Mouse (Mus musculus) left cerebral cortex, adult 11 months (tissue): ENCODE measurements around the gene Stmn3.

ENCODE experiments used
- DNase-seq: peaks from one replicate; pipeline ENCODE4 v3.0.0; 2022; ENCODE audit warnings: low spot score

The Stmn3 gene

GRCm38 (mm10) chr2:181286629-181287337 is 27.5 kb downstream of the Stmn3 start:
- no peak for DNase-seq

GRCm38 (mm10) chr2:181279968-181280367 is 34.3 kb downstream of the Stmn3 start:
- DNase-seq, result no peak

GRCm38 (mm10) chr2:181277866-181278265 is 36.4 kb downstream of the Stmn3 start:
- DNase-seq, result no peak

- no peak for DNase-seq
Observed at GRCm38 (mm10) chr2:181276766-181277165, 37.5 kb downstream of the Stmn3 start.

- DNase-seq, result no peak
Observed at GRCm38 (mm10) chr2:181274639-181275038, 39.7 kb downstream of the Stmn3 start.

GRCm38 (mm10) chr2:181273829-181274228 is 40.5 kb downstream of the Stmn3 start:
- DNase-seq, result no peak

- no peak for DNase-seq
Observed at GRCm38 (mm10) chr2:181272092-181272491, 42.2 kb downstream of the Stmn3 start.

- DNase-seq, result no peak
Observed at GRCm38 (mm10) chr2:181266839-181267238, 47.5 kb downstream of the Stmn3 start.
